Mouse (Mus musculus): ENCODE measurements around the gene 9430097D07Rik.

9430097D07Rik gene

DNA sequence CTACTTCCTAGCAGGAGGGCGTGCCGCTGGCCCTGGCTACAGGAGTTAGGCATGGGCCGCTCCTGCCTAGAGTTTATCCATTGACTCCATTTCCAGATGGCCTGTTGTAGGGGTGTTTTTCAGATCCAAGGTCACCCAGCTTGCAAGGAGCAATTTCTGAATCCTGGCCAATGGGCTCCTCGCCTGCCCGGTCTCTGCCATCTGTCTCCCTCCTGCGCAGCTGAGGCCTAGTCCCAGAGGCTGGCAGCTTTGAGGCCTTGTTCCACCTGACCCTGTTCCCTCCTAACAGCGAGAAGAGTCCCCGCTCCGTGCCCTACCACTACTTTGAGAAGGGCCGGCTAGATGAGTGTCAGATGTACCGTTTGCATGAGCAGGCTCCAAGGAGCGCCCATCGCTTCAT is 21.2 kb upstream of the 9430097D07Rik start:
- DNase-seq = no peak

- no peak for DNase-seq
These were observed 15.8 kb upstream of the 9430097D07Rik start for GRCm38 (mm10) chr2:32591249-32591648.

GRCm38 (mm10) chr2:32590224-32590623 is 14.7 kb upstream of the 9430097D07Rik start:
- DNase-seq = no peak

DNA sequence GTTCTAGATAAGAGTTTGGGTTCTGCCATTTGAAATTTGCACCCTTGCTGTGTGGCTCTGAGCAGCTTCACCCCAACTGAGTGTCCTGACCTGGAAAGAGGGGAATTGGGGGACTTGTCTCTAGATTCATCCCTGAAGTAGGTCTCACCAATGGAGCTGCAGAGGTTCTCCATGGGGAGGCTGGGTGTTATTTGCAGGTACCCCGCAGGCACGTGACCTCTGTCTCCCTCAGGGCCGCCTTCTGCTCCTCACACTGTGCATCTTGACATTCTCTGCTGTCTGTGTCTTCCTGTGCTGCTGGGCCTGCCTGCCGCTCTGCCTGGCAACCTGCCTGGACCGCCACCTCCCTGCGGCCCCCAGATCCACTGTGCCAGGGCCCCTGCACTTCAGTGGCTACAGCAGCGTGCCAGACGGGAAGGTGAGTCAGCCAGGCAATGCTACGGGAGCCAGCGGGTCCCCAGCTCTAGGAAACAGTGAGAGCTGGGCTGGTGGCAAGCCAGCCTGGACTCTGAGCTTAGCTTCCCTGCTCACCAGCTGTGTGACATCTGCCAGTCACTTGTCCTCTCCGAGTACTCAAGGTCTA is 13.8 kb upstream of the 9430097D07Rik start:
- no peak for DNase-seq

DNA sequence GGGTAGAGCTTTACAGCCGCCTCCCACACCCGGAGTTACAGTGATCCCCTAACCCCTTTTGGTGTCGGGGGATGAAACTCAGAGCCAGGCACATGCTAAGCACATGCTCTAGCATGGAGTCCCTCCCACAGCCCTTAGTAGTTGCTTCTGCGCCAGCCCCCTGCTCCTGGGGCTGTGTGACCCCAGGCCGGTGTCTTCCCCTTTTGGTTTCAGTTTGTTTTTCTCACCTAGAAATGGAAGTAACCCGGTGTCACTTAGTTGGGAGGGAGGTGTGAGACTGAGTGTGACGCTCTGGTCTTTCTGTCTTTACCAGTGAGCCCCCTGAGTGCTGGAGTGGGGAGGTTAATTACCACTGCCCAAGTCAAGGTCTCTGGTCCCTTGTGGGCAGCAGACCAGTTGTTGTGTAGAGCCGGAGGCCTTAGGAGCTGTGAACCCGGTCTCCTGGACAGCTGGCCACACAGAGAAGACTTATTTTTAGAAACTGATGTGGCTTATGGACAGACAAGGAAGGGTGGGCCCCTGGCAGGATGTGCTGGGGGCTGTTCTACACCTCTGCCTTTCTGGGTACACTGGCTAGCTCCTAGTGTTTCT is 12.3 kb upstream of the 9430097D07Rik start:
- peak; percentile 46 to 54 for DNase-seq

DNA sequence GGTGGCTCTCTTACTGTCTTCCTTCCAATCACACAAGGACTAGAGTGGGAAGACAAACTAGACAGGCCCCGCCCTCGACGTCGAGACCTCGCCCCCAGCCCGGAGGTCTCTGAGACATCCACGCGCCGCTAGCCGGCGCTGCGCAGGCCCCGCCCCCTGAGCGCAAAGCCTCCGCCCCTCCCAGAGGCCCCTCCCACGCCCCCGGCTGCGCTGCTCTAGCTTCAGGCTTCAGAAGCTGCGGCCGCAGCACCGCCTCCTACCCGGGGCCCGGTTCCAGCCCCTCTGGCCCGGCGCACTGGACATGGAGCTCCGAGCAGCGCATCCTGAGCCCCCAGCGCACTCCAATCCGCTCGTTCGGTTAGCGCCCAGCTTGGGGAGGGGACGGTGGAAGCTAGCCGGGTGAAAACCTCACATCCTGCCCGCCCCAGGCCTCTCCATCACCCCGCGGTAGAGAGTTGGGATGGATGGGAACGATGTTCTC is 11.4 kb upstream of the 9430097D07Rik start, which contains the start of gene St6galnac4:
Gene St6galnac4 (plus strand): TSS at position 225 of the 481 bp plus-strand sequence.
- peak; percentile 88 to 92 for DNase-seq

DNA sequence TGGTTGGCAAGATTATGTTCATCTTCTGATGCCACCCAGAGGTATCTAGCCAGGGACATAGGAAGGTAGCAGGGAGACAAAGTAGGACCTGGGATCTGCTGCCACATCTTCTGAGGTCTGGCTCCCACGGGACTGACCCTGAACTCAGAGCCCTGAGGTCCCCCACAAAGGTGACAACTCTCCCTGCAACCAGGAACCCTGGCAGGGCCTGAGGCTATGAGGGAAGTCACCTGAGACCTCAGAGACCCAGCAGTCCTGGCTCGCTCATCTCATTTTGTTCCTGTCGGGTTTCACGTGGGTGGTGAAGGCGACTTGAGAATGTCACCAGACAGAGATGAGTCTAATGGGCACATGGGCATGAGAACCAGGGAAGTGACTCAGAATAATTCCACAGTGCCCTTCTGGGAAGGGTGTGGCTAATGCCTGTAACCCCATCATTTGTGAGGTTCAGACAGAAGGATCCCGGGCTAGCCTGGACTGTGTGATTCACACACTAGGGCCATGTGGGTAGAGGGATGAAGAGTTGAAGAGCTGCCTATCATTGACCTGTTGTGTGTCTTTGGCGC is 9.7 kb upstream of the 9430097D07Rik start:
- DNase-seq = no peak

DNA sequence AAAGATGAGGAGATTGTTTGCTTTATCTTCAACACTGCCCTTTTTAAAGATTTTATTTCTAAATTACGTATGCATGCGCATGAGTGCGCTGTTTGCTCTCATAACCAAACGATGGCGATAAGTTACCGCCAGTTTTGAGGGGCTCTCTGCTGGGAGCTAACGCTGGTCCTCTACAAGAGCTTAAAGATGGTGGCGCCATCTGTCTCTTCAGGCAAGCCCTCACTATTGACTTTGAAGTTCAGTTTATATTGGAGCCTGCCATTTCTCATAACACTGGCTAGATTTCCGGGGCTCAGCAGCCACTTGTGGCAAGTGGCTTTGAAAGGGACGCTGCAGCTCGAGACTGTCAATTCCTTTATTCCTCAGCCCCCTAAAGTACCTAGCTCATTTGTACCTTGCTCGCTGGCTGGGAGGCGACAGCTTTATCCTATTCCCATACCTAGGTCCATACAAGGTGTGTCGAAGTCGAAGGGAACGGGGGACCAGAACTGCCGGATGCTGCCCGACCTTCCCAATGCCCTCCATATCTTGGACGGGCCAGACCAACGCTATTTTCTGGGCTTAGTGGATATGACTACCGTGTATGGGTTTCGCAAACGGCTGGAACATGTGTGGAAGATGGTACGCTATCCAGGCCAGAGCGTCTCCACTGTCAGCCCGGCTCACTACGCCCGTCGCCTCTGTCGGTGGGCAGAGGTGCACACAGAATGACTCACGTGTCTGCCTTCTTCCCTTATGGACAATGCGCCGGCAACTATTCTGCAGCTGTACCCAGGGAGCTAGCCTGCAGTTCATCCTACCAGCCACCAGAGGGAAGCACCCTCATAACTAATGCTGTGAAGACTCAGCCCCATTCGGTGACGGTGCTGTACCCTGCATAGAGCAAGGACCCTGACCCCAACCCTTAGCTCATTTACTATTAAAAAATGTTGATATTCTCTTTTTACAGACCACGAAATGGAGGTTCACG is 7.6 kb upstream of the 9430097D07Rik start:
- DNase-seq = peak; percentile 50 to 66

DNA sequence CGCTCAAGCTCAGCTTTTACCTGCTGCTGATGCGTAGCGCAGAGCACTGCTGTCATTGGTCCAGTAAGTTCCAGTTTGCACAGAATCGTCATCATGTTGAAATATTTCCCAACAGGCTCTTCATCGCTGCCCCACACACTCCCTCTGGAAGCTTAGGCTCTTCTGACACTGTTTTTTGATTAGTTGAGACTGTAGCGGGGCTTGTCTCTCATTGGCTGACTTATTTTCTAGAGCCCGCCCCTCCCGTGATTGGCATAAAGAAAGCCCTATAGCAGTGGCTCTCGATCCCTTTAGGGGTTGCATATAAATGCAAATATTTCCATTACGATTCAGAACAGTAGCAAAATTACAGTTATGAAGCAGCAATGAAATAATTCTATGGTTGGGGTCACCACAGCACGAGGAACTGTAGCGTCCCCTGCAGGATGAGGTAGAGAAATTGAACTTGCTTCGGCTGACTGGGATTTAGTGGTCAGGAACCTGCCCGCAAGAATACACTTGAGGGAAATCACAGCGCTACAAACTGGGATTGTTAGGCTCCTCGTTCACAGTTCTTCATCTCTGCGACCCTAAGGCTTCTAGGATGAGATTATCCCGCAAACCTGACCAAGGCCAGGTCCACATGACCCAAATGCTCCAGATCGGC is 6.1 kb upstream of the 9430097D07Rik start:
- DNase-seq = no peak

- no peak for DNase-seq
These were observed 2.9 kb upstream of the 9430097D07Rik start for GRCm38 (mm10) chr2:32578146-32579046.

GRCm38 (mm10) chr2:32576532-32576931 is 1.0 kb upstream of the 9430097D07Rik start:
- no peak for DNase-seq

GRCm38 (mm10) chr2:32574901-32575585 is 441 bp downstream of the 9430097D07Rik start:
- DNase-seq = peak; percentile 38 to 67

- DNase-seq = no peak
These were observed 987 bp downstream of the 9430097D07Rik start, which contains the start of gene Pip5kl1 for GRCm38 (mm10) chr2:32574497-32574896. Gene Pip5kl1 (plus strand): TSS chr2:32574797.

- DNase-seq = no peak
These were observed 3.3 kb downstream of the 9430097D07Rik start for GRCm38 (mm10) chr2:32572196-32572595.

- peak; percentile 82 to 83 for DNase-seq
These were observed 4.6 kb downstream of the 9430097D07Rik start, which contains the start of gene Dpm2 for GRCm38 (mm10) chr2:32570698-32571494. Gene Dpm2 (plus strand): TSS chr2:32570858.

- DNase-seq = no peak
These were observed 6.5 kb downstream of the 9430097D07Rik start for GRCm38 (mm10) chr2:32568941-32569340.

DNA sequence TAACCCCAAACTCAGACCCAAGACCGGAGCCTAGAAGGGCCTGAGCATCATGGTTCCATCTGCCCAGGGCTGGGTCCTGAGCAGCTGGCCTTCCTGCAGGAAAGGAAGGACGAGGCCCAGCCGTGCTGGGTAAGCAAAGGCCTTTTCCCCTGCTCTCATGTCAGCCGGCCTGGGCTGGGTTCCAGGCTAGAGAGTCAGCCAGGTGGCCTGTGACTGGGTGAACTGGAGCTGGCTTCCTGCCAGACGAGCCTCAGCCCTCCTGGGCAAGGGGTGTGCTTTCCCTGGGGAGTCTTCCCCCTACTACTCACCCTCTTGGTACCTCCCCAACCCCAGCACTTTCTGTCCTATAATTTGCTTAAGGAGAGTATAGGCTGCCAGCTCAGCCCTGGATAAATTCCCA is 7.3 kb downstream of the 9430097D07Rik start:
- no peak for DNase-seq

GRCm38 (mm10) chr2:32566536-32567063 is 8.9 kb downstream of the 9430097D07Rik start:
- peak; percentile 37 to 65 for DNase-seq

DNA sequence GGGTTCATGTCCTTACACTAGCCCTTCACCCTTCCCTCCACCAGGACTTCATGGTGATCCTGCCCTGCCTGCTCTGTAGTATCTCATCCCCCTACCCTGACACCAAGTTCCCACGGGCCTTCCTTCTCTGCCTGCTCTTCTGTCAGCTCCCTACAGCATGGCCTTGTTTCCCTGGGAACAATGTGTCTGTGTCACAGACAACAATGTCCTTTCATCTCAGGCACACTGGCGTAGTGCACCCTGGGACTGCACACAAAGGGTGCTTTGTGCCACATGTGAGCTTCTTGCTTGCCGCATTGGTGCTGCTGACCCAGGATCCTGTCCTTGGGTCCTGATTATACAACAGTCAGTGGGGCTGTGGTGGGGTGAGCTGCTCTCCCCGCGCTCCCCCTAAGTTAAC is 15.9 kb downstream of the 9430097D07Rik start:
- no peak for DNase-seq
